Mouse (Mus musculus): ENCODE data around the gene Rpl3l. TPM values are rescaled to one million over a fixed set of nuclear protein-coding genes. Genes with fewer than 3 reads are reported as not detected.
A peak's percentile ranks its signal among the peaks of the same experiment; 100 is the strongest.

The Rpl3l gene
- polyA plus RNA-seq, 1 experiment = 0.21 TPM

GRCm38 (mm10) chr17:24746986-24747385 lies 19.4 kb downstream of the Rpl3l start:
- H3K4me1 ChIP-seq (ENCODE audit: control insufficient read depth, insufficient read depth, low read length) = no peaks in the 10 kb centered on the region

DNA sequence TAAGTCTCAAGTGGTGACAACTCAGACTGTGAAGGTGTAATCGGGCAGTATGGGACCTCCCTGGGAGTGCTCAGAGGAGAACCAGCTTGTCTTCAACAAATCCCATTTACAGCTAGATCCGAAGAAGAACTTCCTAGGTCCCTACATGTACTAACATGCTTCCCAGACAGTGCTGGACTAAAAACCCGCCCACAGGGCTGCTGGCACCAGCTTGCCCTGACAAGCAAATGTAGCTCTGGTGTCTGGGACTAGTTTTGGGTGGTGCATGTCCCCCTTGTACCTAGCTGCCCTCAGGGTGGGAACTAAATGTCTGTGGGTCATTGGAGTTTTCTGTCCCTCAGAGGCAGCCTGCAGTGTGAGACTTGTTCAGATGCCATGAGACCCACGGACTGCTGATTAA lies 23.9 kb downstream of the Rpl3l start:
- no peak for TF ChIP-seq CTCF (IDR thresholded peaks at IDR 0.05; ENCODE audit: control insufficient read depth, insufficient read depth, insufficient replicate concordance, low read depth, low read length)
- no peak for TF ChIP-seq POLR2A (IDR thresholded peaks at IDR 0.05; ENCODE audit: control insufficient read depth, low read depth, low read length)
- peaks cover 13% of the 10 kb centered on the region for H3K4me1 ChIP-seq (ENCODE audit: control insufficient read depth, insufficient read depth, low read length)
- no peak overlapping the region for H3K4me3 ChIP-seq (ENCODE audit: control insufficient read depth, low read depth, low read length)
- H3K27me3 ChIP-seq (ENCODE audit: control insufficient read depth, insufficient read depth, low read length) = peaks cover 4% of the 10 kb centered on the region
- no peak overlapping the region for H3K27ac ChIP-seq (ENCODE audit: control insufficient read depth, insufficient read depth, low read depth, low read length)
- H3K36me3 ChIP-seq (ENCODE audit: control insufficient read depth, insufficient read depth, low read length) = no peaks in the 10 kb centered on the region

More at GRCm38 (mm10) chr17:24746986-24747385, 19.4 kb downstream of the Rpl3l start:
- Histone ChIP-seq H3K27me3 (ENCODE audit: control insufficient read depth, insufficient read depth, low read length) (no peaks in the 10 kb centered on the region; the same call in 1 of the 2 replicates), H3K27ac (ENCODE audit: control insufficient read depth, insufficient read depth, low read depth, low read length) (no peak overlapping the region), H3K36me3 (ENCODE audit: control insufficient read depth, insufficient read depth, low read length) (no peaks in the 10 kb centered on the region), H3K4me3 (ENCODE audit: control insufficient read depth, low read depth, low read length) (no peak overlapping the region)
- TF ChIP-seq POLR2A (IDR thresholded peaks at IDR 0.05; ENCODE audit: control insufficient read depth, low read depth, low read length) = no peak
- no peak for TF ChIP-seq CTCF (IDR thresholded peaks at IDR 0.05; ENCODE audit: control insufficient read depth, insufficient read depth, insufficient replicate concordance, low read depth, low read length)

- peaks cover 13% of the 10 kb centered on the region for H3K4me1 ChIP-seq (ENCODE audit: control insufficient read depth, insufficient read depth, low read length)
- TF ChIP-seq CTCF (IDR thresholded peaks at IDR 0.05; ENCODE audit: control insufficient read depth, insufficient read depth, insufficient replicate concordance, low read depth, low read length) = no peak
- TF ChIP-seq POLR2A (IDR thresholded peaks at IDR 0.05; ENCODE audit: control insufficient read depth, low read depth, low read length) = no peak
- peaks cover 4% of the 10 kb centered on the region for H3K27me3 ChIP-seq (ENCODE audit: control insufficient read depth, insufficient read depth, low read length)
- H3K36me3 ChIP-seq (ENCODE audit: control insufficient read depth, insufficient read depth, low read length) = no peaks in the 10 kb centered on the region
- H3K27ac ChIP-seq (ENCODE audit: control insufficient read depth, insufficient read depth, low read depth, low read length) = no peak within 1 kb of the TSS
- peak within 1 kb of the TSS; percentile 75 for H3K4me3 ChIP-seq (ENCODE audit: control insufficient read depth, low read depth, low read length)
These were observed 25.1 kb downstream of the Rpl3l start, which contains the start of gene Hs3st6 for GRCm38 (mm10) chr17:24752415-24753394. Gene Hs3st6 (plus strand): TSS chr17:24752988.

DNA sequence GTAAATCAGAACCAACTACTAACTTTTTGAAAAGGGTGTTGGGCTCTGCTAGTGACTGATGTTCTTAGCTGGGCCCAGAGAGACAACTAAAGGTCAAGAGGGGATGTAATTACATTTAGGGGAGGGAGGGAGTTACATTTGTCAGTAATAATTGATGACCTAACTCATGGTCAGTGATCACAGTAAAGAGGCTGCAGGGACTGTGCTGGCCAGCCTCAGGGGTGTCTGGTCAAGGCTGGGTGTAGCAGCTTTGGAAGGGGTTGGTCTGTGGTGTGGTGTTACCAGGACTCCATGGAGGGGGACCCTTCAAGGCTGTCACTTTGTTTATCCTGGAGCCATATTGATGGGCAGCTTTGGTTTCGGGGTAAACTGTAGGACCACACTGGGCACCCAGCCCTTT lies 29.8 kb downstream of the Rpl3l start:
- H3K36me3 ChIP-seq (ENCODE audit: control insufficient read depth, insufficient read depth, low read length) = no peaks in the 10 kb centered on the region
- H3K4me1 ChIP-seq (ENCODE audit: control insufficient read depth, insufficient read depth, low read length) = peaks cover 14% of the 10 kb centered on the region
- TF ChIP-seq CTCF (IDR thresholded peaks at IDR 0.05; ENCODE audit: control insufficient read depth, insufficient read depth, insufficient replicate concordance, low read depth, low read length) = no peak
- TF ChIP-seq POLR2A (IDR thresholded peaks at IDR 0.05; ENCODE audit: control insufficient read depth, low read depth, low read length) = no peak
- H3K27me3 ChIP-seq (ENCODE audit: control insufficient read depth, insufficient read depth, low read length) = peaks cover under 1% of the 10 kb centered on the region
- H3K4me3 ChIP-seq (ENCODE audit: control insufficient read depth, low read depth, low read length) = no peak overlapping the region
- no peak overlapping the region for H3K27ac ChIP-seq (ENCODE audit: control insufficient read depth, insufficient read depth, low read depth, low read length)

GRCm38 (mm10) chr17:24761121-24761520 lies 33.5 kb downstream of the Rpl3l start:
- H3K4me1 ChIP-seq (ENCODE audit: control insufficient read depth, insufficient read depth, low read length) = peaks cover 5% of the 10 kb centered on the region
- H3K4me3 ChIP-seq (ENCODE audit: control insufficient read depth, low read depth, low read length) = no peak overlapping the region
- H3K27me3 ChIP-seq (ENCODE audit: control insufficient read depth, insufficient read depth, low read length) = no peaks in the 10 kb centered on the region
- no peaks in the 10 kb centered on the region for H3K36me3 ChIP-seq (ENCODE audit: control insufficient read depth, insufficient read depth, low read length)
- TF ChIP-seq CTCF (IDR thresholded peaks at IDR 0.05; ENCODE audit: control insufficient read depth, insufficient read depth, insufficient replicate concordance, low read depth, low read length) (no peak), POLR2A (IDR thresholded peaks at IDR 0.05; ENCODE audit: control insufficient read depth, low read depth, low read length) (no peak)
- no peak overlapping the region for H3K27ac ChIP-seq (ENCODE audit: control insufficient read depth, insufficient read depth, low read depth, low read length)

GRCm38 (mm10) chr17:24765016-24765905 lies 37.6 kb downstream of the Rpl3l start:
- no peak for TF ChIP-seq POLR2A (IDR thresholded peaks at IDR 0.05; ENCODE audit: control insufficient read depth, low read depth, low read length)
- no peak for TF ChIP-seq CTCF (IDR thresholded peaks at IDR 0.05; ENCODE audit: control insufficient read depth, insufficient read depth, insufficient replicate concordance, low read depth, low read length)
- H3K27ac ChIP-seq (ENCODE audit: control insufficient read depth, insufficient read depth, low read depth, low read length) = no peak overlapping the region
- H3K4me1 ChIP-seq (ENCODE audit: control insufficient read depth, insufficient read depth, low read length) = no peaks in the 10 kb centered on the region
- H3K27me3 ChIP-seq (ENCODE audit: control insufficient read depth, insufficient read depth, low read length) = no peaks in the 10 kb centered on the region
- H3K4me3 ChIP-seq (ENCODE audit: control insufficient read depth, low read depth, low read length) = no peak overlapping the region
- H3K36me3 ChIP-seq (ENCODE audit: control insufficient read depth, insufficient read depth, low read length) = no peaks in the 10 kb centered on the region

Data from testis, adult 2 months (tissue).